Mouse (Mus musculus) liver, embryonic 14.5 days (tissue): ENCODE data around the gene Tmem132b. TPM values are rescaled to one million over a fixed set of nuclear protein-coding genes. Genes with fewer than 3 reads are reported as not detected.

ENCODE experiments used
- ATAC-seq: fragments of 200-750 bp; cut with Nextera tagmentation; 2 replicates; pipeline ENCODE4 v1.8.0; 2017; ENCODE audit warnings: moderate number of reproducible peaks, mild to moderate bottlenecking, moderate library complexity; ENCODE audit not compliant: insufficient read depth
- DNase-seq, 3 experiments: peaks; one replicate each; pipeline ENCODE4 v3.0.0-alpha.2; 2012 to 2013; ENCODE audit warnings: low read depth in 3 of 3, low spot score in 3 of 3
- H3K27ac ChIP-seq: fragments of 300-500 bp; sonication (generic); 2 replicates; pipeline ENCODE4 v1.5.1; 2014; ENCODE audit warnings: moderate library complexity, mild to moderate bottlenecking, control low read depth, inconsistent platforms
- H3K27me3 ChIP-seq: fragments of 300-500 bp; sonication (generic); 2 replicates; pipeline ENCODE4 v1.6.1; 2014; ENCODE audit warnings: mild to moderate bottlenecking, low read length, moderate library complexity; ENCODE audit not compliant: control insufficient read depth, insufficient read depth
- H3K36me3 ChIP-seq: fragments of 300-500 bp; sonication (generic); replicated peaks from 2 replicates; pipeline ENCODE4 v1.6.1; 2014; ENCODE audit warnings: low read depth; ENCODE audit not compliant: control insufficient read depth, insufficient read depth
- H3K4me1 ChIP-seq, 2 experiments: fragments of 200-500 bp in 1 of 2; fragments of 300-500 bp in 1 of 2; sonication (generic) in 1 of 2; replicated peaks; 2 replicates each; pipeline ENCODE4 v1.6.1; 2012 to 2014; ENCODE audit warnings: antibody characterized with exemption in 1 of 2, inconsistent platforms in 1 of 2, low read length in 1 of 2; ENCODE audit not compliant: control insufficient read depth in 2 of 2, insufficient read depth in 2 of 2
- H3K4me2 ChIP-seq: fragments of 300-500 bp; sonication (generic); 2 replicates; pipeline ENCODE4 v1.6.1; 2014; ENCODE audit warnings: low read depth, mild to moderate bottlenecking, control low read depth, moderate library complexity
- H3K4me3 ChIP-seq, 2 experiments: fragments of 200-500 bp in 1 of 2; fragments of 300-500 bp in 1 of 2; sonication (generic) in 1 of 2; 2 replicates each; pipeline ENCODE4 v1.5.1; 2012 to 2014; ENCODE audit warnings: low read depth in 2 of 2, low read length in 2 of 2, mild to moderate bottlenecking in 2 of 2, control low read depth in 1 of 2, inconsistent platforms in 1 of 2, moderate library complexity in 1 of 2; ENCODE audit not compliant: insufficient read depth in 1 of 2
- H3K9ac ChIP-seq: fragments of 300-500 bp; sonication (generic); replicated peaks from 2 replicates; pipeline ENCODE4 v1.6.1; 2014; ENCODE audit warnings: mild to moderate bottlenecking, control low read depth, moderate library complexity
- H3K9me3 ChIP-seq: fragments of 300-500 bp; sonication (generic); 2 replicates; pipeline ENCODE4 v1.6.1; 2016; ENCODE audit warnings: low read length, mixed read lengths; ENCODE audit not compliant: control insufficient read depth
- CTCF ChIP-seq: IDR thresholded peaks from 2 replicates; pipeline ENCODE4 v1.5.1; 2016; ENCODE audit warnings: antibody characterized with exemption, low read depth, control low read depth
- EP300 ChIP-seq: IDR thresholded peaks from 2 replicates; pipeline ENCODE4 v1.6.1; 2016; ENCODE audit warnings: antibody characterized with exemption, low read depth
- WGBS: fragments of 180-500 bp; shearing (Covaris S2); extraction: QIAGEN DNeasy Blood & Tissue Kit; methylation state at CpG from one replicate; pipeline ENCODE4 v1.1.7; 2014; ENCODE audit not compliant: insufficient replicate concordance; 5-methylcytosine and 5-hydroxymethylcytosine counted together
- polyA plus RNA-seq, 2 experiments: library from polyadenylated mRNA; depleted of rRNA in 1 of 2; stranded (reverse) in 1 of 2; unstranded in 1 of 2; fragments of >200 nt; fragmentation: Nextera tagmentation in 1 of 2; extraction: Ambion mirVana in 1 of 2; gene quantifications; 2 replicates each; pipeline versions ENCODE4 v1.2.1 to v1.2.3; 2012 to 2014

The Tmem132b gene
- polyA plus RNA-seq, 2 experiments: not detected

GRCm38 (mm10) chr5:125792643-125793042, 261.1 kb downstream of the Tmem132b start:
- Histone ChIP-seq H3K4me2 (no peak overlapping the region), H3K27ac (no peak overlapping the region), H3K9ac (no peak overlapping the region), H3K4me3 (no peak overlapping the region), H3K27me3 (no peaks in the 10 kb centered on the region), H3K4me1 (no peaks in the 10 kb centered on the region), H3K36me3 (no peaks in the 10 kb centered on the region), H3K9me3 (no peaks in the 10 kb centered on the region; the same call in none of the 2 replicates)
- TF ChIP-seq EP300 (no peak), CTCF (0 out of 2 replicates have a peak, but pooled peaks have one; percentile 9)
- 94% methylated on average over 1 of the region's 1 CpGs for WGBS
- DNase-seq (no peak), ATAC-seq (no peak)

GRCm38 (mm10) chr5:125794318-125794717, 262.7 kb downstream of the Tmem132b start:
- DNase-seq: no peak
- Histone ChIP-seq H3K36me3 (no peaks in the 10 kb centered on the region), H3K4me1 (no peaks in the 10 kb centered on the region), H3K27ac (no peak overlapping the region), H3K9me3 (no peaks in the 10 kb centered on the region; the same call in none of the 2 replicates), H3K4me2 (no peak overlapping the region), H3K4me3 (no peak overlapping the region), H3K27me3 (no peaks in the 10 kb centered on the region), H3K9ac (no peak overlapping the region)
- TF ChIP-seq CTCF: no peak
- no peak for TF ChIP-seq EP300
- no peak for ATAC-seq
- 9% methylated on average over 1 of the region's 1 CpGs for WGBS

GRCm38 (mm10) chr5:125799622-125800021, 268.0 kb downstream of the Tmem132b start:
- Histone ChIP-seq H3K4me1 (no peaks in the 10 kb centered on the region), H3K27ac (no peak overlapping the region), H3K4me3 (no peak overlapping the region), H3K4me2 (no peak overlapping the region), H3K9me3 (no peaks in the 10 kb centered on the region), H3K9ac (no peak overlapping the region), H3K27me3 (no peaks in the 10 kb centered on the region), H3K36me3 (no peaks in the 10 kb centered on the region)
- TF ChIP-seq CTCF: no peak
- TF ChIP-seq EP300: no peak
- no peak for ATAC-seq
- no peak for DNase-seq
- WGBS: 53% methylated on average over 5 of the region's 5 CpGs

GRCm38 (mm10) chr5:125800025-125800424, 268.5 kb downstream of the Tmem132b start:
- 16% methylated on average over 11 of the region's 11 CpGs for WGBS
- no peak for DNase-seq

GRCm38 (mm10) chr5:125802801-125803200, 271.2 kb downstream of the Tmem132b start:
- no peak overlapping the region for H3K9ac ChIP-seq
- ATAC-seq: no peak
- no peaks in the 10 kb centered on the region for H3K36me3 ChIP-seq
- H3K4me1 ChIP-seq: no peaks in the 10 kb centered on the region
- no peak overlapping the region for H3K4me3 ChIP-seq
- TF ChIP-seq CTCF (no peak), EP300 (no peak)
- H3K27ac ChIP-seq: no peak overlapping the region
- no peaks in the 10 kb centered on the region for H3K27me3 ChIP-seq
- no peak overlapping the region for H3K4me2 ChIP-seq
- 71% methylated on average over 7 of the region's 7 CpGs for WGBS
- DNase-seq: no peak
- H3K9me3 ChIP-seq: no peaks in the 10 kb centered on the region; the same call in 1 of the 2 replicates

More at GRCm38 (mm10) chr5:125800025-125800424, 268.5 kb downstream of the Tmem132b start:
- H3K27ac ChIP-seq: no peak overlapping the region
- H3K4me1 ChIP-seq: no peaks in the 10 kb centered on the region
- H3K9ac ChIP-seq: no peak overlapping the region
- ATAC-seq: no peak
- no peak overlapping the region for H3K4me3 ChIP-seq
- H3K36me3 ChIP-seq: no peaks in the 10 kb centered on the region
- no peaks in the 10 kb centered on the region for H3K27me3 ChIP-seq
- H3K4me2 ChIP-seq: no peak overlapping the region
- TF ChIP-seq EP300 (no peak), CTCF (peak; percentile 32; the same call in 1 of the 2 replicates)
- no peaks in the 10 kb centered on the region for H3K9me3 ChIP-seq
